Mouse (Mus musculus) T-cell, adult 66 days (primary cell): Measurements from ENCODE around the gene Jdp2. TPM values are rescaled to one million over a fixed set of nuclear protein-coding genes. Genes with fewer than 3 reads are reported as not detected.

ENCODE experiments used
- total RNA-seq, 2 experiments: library from RNA; stranded (reverse); gene quantifications; 3 replicates in 1 of 2; 4 replicates in 1 of 2; pipeline ENCODE4 v1.2.4; 2023

Gene Jdp2
- total RNA-seq = 1 to 10 TPM in 1 of 2 experiments, under 1 TPM in 1; 0.74 to 2.1 TPM

DNA sequence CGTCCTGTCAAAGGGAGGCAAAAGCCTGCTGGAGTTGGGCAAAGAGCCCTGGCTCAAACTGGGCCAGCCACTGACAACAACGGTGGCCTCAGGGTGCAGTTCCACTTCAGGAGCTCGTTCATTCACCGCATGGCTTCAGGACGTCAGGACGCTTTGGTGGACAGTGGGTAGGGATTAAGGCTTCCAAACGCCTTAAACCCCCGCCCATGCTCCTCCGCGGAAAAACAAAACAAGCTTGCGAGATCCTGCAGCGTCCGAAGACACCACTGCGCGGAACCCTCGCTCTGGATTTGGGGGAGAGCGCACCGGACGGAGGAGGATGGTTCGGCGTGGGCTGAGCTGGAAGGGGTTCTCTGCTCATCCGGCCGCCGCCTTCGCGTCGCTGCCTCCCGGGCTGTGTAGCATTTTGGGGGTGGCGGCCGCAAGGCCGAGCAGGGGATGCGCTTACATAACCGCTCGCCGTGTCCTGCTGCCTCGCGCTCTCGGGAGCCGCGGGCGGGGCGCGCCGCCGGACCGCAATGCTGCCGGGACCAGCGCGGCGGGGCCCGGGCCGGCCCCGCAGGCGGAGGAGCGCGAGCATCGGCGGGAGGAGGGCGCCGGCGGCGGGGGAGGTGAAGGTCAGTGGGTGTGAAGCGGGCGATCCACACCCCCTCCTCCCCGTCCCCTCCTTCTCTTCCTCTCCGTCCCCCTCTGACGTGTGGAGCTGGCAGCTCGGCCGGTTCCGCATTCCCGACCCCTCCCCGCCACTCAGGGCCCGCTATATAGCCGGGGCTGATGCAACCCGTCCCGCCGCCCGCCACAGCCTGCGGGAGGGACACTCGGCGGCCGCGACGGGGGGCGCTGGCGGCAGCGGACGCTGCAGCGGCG, at the start of gene Jdp2:
Gene Jdp2, plus strand, starts transcription at position 417 of the 867 bp plus-strand sequence.

DNA sequence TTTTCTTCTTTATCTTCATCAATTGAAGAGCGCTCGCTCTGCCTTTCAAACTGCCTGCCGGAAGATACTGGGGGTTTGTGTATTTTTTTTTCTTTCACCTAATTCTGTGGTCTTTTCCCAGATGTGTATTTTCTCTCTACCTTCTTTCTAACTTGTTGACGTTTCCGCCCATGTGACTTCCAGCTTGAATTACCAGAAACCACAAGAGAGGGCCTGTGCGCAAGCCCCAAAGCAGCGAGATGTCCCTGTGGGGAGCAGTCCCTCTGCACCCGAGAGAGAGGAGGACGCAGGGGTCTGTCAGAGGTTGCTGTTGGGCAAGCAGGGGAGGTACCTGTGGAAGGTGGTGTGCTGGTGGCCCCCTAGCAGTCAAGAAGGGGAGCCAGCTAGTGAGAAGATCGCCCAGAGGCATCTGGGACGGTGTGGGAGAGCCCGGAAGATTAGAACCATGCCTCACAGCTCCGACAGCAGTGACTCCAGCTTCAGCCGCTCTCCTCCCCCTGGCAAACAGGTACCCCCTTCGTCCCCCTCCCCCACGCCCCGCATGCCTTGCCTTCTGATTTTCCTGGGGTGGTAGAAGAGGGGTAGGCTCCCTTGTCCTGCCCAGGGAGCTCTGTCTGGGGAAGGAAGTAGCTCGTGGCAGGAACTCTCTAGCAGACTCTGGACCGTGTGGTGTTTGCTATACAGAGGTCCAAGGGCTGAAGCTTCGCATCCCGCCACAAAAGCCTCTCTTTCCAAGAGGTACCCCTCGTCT, 87.8 kb downstream of the Jdp2 start, which contains the start of gene Batf:
Gene Batf, plus strand, starts transcription at position 204 of the 751 bp plus-strand sequence.

Other genes starting within 250 kb of the Jdp2 start
- 100 to 1,000 TPM; 127 to 130 TPM for gene Tmed10, start 224.2 kb upstream of the Jdp2 start, total RNA-seq
- 100 to 1,000 TPM; 234 to 347 TPM for gene Fos, start 125.1 kb upstream of the Jdp2 start, total RNA-seq
- 10 to 100 TPM; 41.6 to 51.5 TPM for gene Batf, start 87.6 kb downstream of the Jdp2 start, total RNA-seq
- gene Flvcr2, start 147.5 kb downstream of the Jdp2 start, total RNA-seq = not detected
- 10 to 100 TPM; 31.1 to 32.6 TPM for gene Erg28, start 225.5 kb downstream of the Jdp2 start, total RNA-seq
- 10 to 100 TPM; 23.3 to 31.6 TPM for gene Ttll5, start 225.6 kb downstream of the Jdp2 start, total RNA-seq